Mouse (Mus musculus) CH12.LX (cell line): ENCODE measurements around the gene Epsti1. TPM values are rescaled to one million over a fixed set of nuclear protein-coding genes. Genes with fewer than 3 reads are reported as not detected.
"Not testable (repeated sequence)": the region's sequence is repeated elsewhere in the genome, so short reads cannot be mapped to it uniquely, and the experiment has no call there.

Experiments
- DNase-seq: peaks from one replicate; pipeline ENCODE4 v3.0.0-alpha.2; 2013; ENCODE audit errors: extremely low read depth
- H3K27ac ChIP-seq: 2 replicates; pipeline ENCODE4 v1.5.1; 2012; ENCODE audit warnings: low read depth, mild to moderate bottlenecking, control low read depth, moderate library complexity; ENCODE audit not compliant: insufficient read depth
- H3K27me3 ChIP-seq: replicated peaks from 2 replicates; pipeline ENCODE3; 2012; ENCODE audit warnings: inconsistent platforms
- H3K36me3 ChIP-seq, 2 experiments: replicated peaks in 1 of 2; 2 replicates each; pipeline versions ENCODE3 to v1.6.1; 2012; ENCODE audit warnings: inconsistent platforms in 1 of 2, low read length in 1 of 2, mild to moderate bottlenecking in 1 of 2, mixed read lengths in 1 of 2, moderate library complexity in 1 of 2; ENCODE audit not compliant: control insufficient read depth in 1 of 2, insufficient read depth in 1 of 2
- H3K4me1 ChIP-seq, 2 experiments: 2 replicates each; pipeline ENCODE4 v1.6.1; 2012; ENCODE audit warnings: inconsistent platforms in 1 of 2, moderate library complexity in 1 of 2; ENCODE audit not compliant: insufficient read depth in 2 of 2, control insufficient read depth in 1 of 2
- H3K4me2 ChIP-seq: 2 replicates; pipeline ENCODE4 v1.6.1; 2012; ENCODE audit warnings: low read depth, mild to moderate bottlenecking, control low read depth; ENCODE audit not compliant: poor library complexity, insufficient read depth, severe bottlenecking
- H3K4me3 ChIP-seq, 3 experiments: fragments of 150-350 bp in 1 of 3; sonication (generic) in 1 of 3; replicated peaks in 1 of 3; 2 replicates each; pipeline versions ENCODE3 to v1.5.1; 2011 to 2012; ENCODE audit warnings: low read depth in 2 of 3, low read length in 2 of 3, mild to moderate bottlenecking in 2 of 3, moderate library complexity in 2 of 3, control low read depth in 1 of 3, improper control_type of control experiment in 1 of 3, inconsistent platforms in 1 of 3, mixed read lengths in 1 of 3; ENCODE audit not compliant: poor library complexity in 1 of 3
- H3K79me2 ChIP-seq: replicated peaks from 2 replicates; pipeline ENCODE4 v1.6.1; 2012; ENCODE audit warnings: mild to moderate bottlenecking, moderate library complexity; ENCODE audit not compliant: control insufficient read depth, poor library complexity, insufficient read depth, severe bottlenecking; ENCODE audit errors: extremely low read depth
- H3K9ac ChIP-seq: 2 replicates; pipeline ENCODE4 v1.6.1; 2012; ENCODE audit warnings: low read depth, mild to moderate bottlenecking, control low read depth, moderate library complexity; ENCODE audit not compliant: insufficient read depth
- H3K9me3 ChIP-seq: replicated peaks from 2 replicates; pipeline ENCODE3; 2012; ENCODE audit warnings: low read length, inconsistent platforms, mixed read lengths
- CHD1 ChIP-seq: IDR thresholded peaks from 2 replicates; pipeline ENCODE4 v1.6.1; 2012; ENCODE audit warnings: low read depth, low read length, improper control_type of control experiment, inconsistent platforms
- CHD2 ChIP-seq: IDR thresholded peaks from 2 replicates; pipeline ENCODE4 v1.6.1; 2011; ENCODE audit warnings: low read length, improper control_type of control experiment
- CTCF ChIP-seq, 2 experiments: IDR thresholded peaks in 1 of 2; conservative IDR thresholded peaks in 1 of 2; 2 replicates each; pipeline ENCODE4 v1.5.1; 2011 to 2012; ENCODE audit warnings: low read depth in 2 of 2, low read length in 2 of 2, improper control_type of control experiment in 1 of 2, inconsistent platforms in 1 of 2, mild to moderate bottlenecking in 1 of 2, moderate library complexity in 1 of 2
- E2F4 ChIP-seq: IDR thresholded peaks from 2 replicates; pipeline ENCODE4 v1.6.1; 2011; ENCODE audit warnings: low read depth, low read length, improper control_type of control experiment; ENCODE audit not compliant: insufficient replicate concordance
- ELF1 ChIP-seq: IDR thresholded peaks from 2 replicates; pipeline ENCODE4 v1.6.1; 2014; ENCODE audit warnings: low read depth, mild to moderate bottlenecking, inconsistent platforms, low read length, improper control_type of control experiment
- EP300 ChIP-seq: IDR thresholded peaks from 2 replicates; pipeline ENCODE4 v1.6.1; 2011; ENCODE audit warnings: low read length, improper control_type of control experiment
- ETS1 ChIP-seq: conservative IDR thresholded peaks from 2 replicates; pipeline ENCODE4 v1.6.1; 2012; ENCODE audit warnings: low read depth, mild to moderate bottlenecking, inconsistent platforms, low read length, improper control_type of control experiment, moderate library complexity
- HCFC1 ChIP-seq: IDR thresholded peaks from 2 replicates; pipeline ENCODE4 v1.6.1; 2012; ENCODE audit warnings: low read depth, mild to moderate bottlenecking, inconsistent platforms, low read length, improper control_type of control experiment
- MAFK ChIP-seq: IDR thresholded peaks from 2 replicates; pipeline ENCODE4 v1.6.1; 2011; ENCODE audit warnings: low read length, improper control_type of control experiment; ENCODE audit not compliant: insufficient replicate concordance
- MYC ChIP-seq: IDR thresholded peaks from 2 replicates; pipeline ENCODE4 v1.6.1; 2011; ENCODE audit warnings: low read depth, mild to moderate bottlenecking, improper control_type of control experiment, low read length
- NELFE ChIP-seq: IDR thresholded peaks from 2 replicates; pipeline ENCODE4 v1.6.1; 2011; ENCODE audit warnings: low read depth, low read length, improper control_type of control experiment
- PAX5 ChIP-seq: IDR thresholded peaks from 2 replicates; pipeline ENCODE4 v1.6.1; 2012; ENCODE audit warnings: low read length, inconsistent platforms, mixed read lengths
- POLR2A ChIP-seq: IDR thresholded peaks from 2 replicates; pipeline ENCODE4 v1.6.1; 2011; ENCODE audit warnings: low read depth, mild to moderate bottlenecking, improper control_type of control experiment, low read length
- RAD21 ChIP-seq: IDR thresholded peaks from 2 replicates; pipeline ENCODE4 v1.6.1; 2011; ENCODE audit warnings: low read depth, mild to moderate bottlenecking, low read length, improper control_type of control experiment, moderate library complexity
- RCOR1 ChIP-seq: conservative IDR thresholded peaks from 2 replicates; pipeline ENCODE4 v1.6.1; 2012; ENCODE audit warnings: low read depth, mild to moderate bottlenecking, inconsistent platforms, low read length, improper control_type of control experiment
- SIN3A ChIP-seq: IDR thresholded peaks from 2 replicates; pipeline ENCODE4 v1.6.1; 2012; ENCODE audit warnings: low read length, improper control_type of control experiment, inconsistent platforms
- SMC3 ChIP-seq: IDR thresholded peaks from 2 replicates; pipeline ENCODE4 v1.6.1; 2011; ENCODE audit warnings: low read depth, low read length, improper control_type of control experiment
- TBP ChIP-seq: conservative IDR thresholded peaks from 2 replicates; pipeline ENCODE4 v1.6.1; 2011; ENCODE audit warnings: low read depth, low read length, improper control_type of control experiment
- TCF12 ChIP-seq: IDR thresholded peaks from 2 replicates; pipeline ENCODE4 v1.6.1; 2014; ENCODE audit warnings: low read depth, mild to moderate bottlenecking, inconsistent platforms, low read length, improper control_type of control experiment
- USF2 ChIP-seq: conservative IDR thresholded peaks from 2 replicates; pipeline ENCODE4 v1.6.1; 2011; ENCODE audit warnings: low read depth, low read length, improper control_type of control experiment
- ZC3H11A ChIP-seq: IDR thresholded peaks from 2 replicates; pipeline ENCODE4 v1.6.1; 2012; ENCODE audit warnings: low read depth, mild to moderate bottlenecking, inconsistent platforms, low read length, improper control_type of control experiment
- ZKSCAN1 ChIP-seq: IDR thresholded peaks from 2 replicates; pipeline ENCODE4 v1.6.1; 2012; ENCODE audit warnings: low read depth, inconsistent platforms, low read length, improper control_type of control experiment, borderline replicate concordance
- ZMIZ1 ChIP-seq: IDR thresholded peaks from 2 replicates; pipeline ENCODE4 v1.6.1; 2012; ENCODE audit warnings: low read depth, mild to moderate bottlenecking, inconsistent platforms, low read length, improper control_type of control experiment
- ZNF384 ChIP-seq: IDR thresholded peaks from 2 replicates; pipeline ENCODE4 v1.6.1; 2012; ENCODE audit warnings: low read depth, low read length, improper control_type of control experiment, inconsistent platforms
- dilution Hi-C: fragments of 300-500 bp; cut with MboI; formaldehyde crosslinking; loops from 2 replicates; pipeline ENCODE4 v1.14.3; 2020; ENCODE audit warnings: low sequenced_read_pairs; ENCODE audit not compliant: extremely low pct_unique_long_range_greater_than_20kb, extremely low pct_ligation_motif_present
- in situ Hi-C: fragments of 300-500 bp; cut with MboI; formaldehyde crosslinking; loops from 3 replicates; pipeline ENCODE4 v1.14.3; 2019; ENCODE audit warnings: low sequenced_read_pairs, low pct_ligation_motif_present, low pct_unique_long_range_greater_than_20kb, mixed read lengths
- polyA plus RNA-seq: library from polyadenylated mRNA; unstranded; fragments of >175 nt; gene quantifications from 2 replicates; pipeline ENCODE4 v1.2.1, GENCODE M21; 2012; ENCODE audit warnings: low read depth; ENCODE audit not compliant: insufficient read length
- total RNA-seq, 2 experiments: library from RNA; depleted of rRNA; stranded (reverse); fragments of 300-350 nt in 1 of 2; fragments of >200 nt in 1 of 2; gene quantifications; 2 replicates each; pipeline ENCODE4 v1.2.3; 2012 to 2014

Epsti1 gene
- total and polyA plus RNA-seq, 3 experiments: 0.59 to 2.2 (median 2.2) TPM

- Histone ChIP-seq H3K79me2 (no peaks in the 10 kb centered on the region), H3K9me3 (no peaks in the 10 kb centered on the region), H3K4me1 (peaks cover 3 to 34% of the 10 kb centered on the region in 2 experiments; a peak in 3 of 4 replicates), H3K4me3 (no peak overlapping the region), H3K9ac (no peak overlapping the region), H3K27ac (no peak overlapping the region), H3K27me3 (no peaks in the 10 kb centered on the region), H3K4me2 (no peak overlapping the region), H3K36me3 (no peaks in the 10 kb centered on the region)
- DNase-seq: no peak
- dilution Hi-C loops: no loop called here
- TF ChIP-seq CHD2 (no peak), HCFC1 (no peak), ETS1 (no peak), MAFK (no peak), ZNF384 (no peak), EP300 (no peak), SMC3 (no peak)
- in situ Hi-C loops: no loop called here
Measured at GRCm38 (mm10) chr14:77876199-77876598, 27.8 kb upstream of the Epsti1 start.

GRCm38 (mm10) chr14:77877876-77878275 is 26.2 kb upstream of the Epsti1 start:
- H3K4me2 ChIP-seq, H3K9me3 ChIP-seq, H3K79me2 ChIP-seq, in situ Hi-C loops, H3K9ac ChIP-seq, dilution Hi-C loops, H3K4me3 ChIP-seq, H3K27me3 ChIP-seq, H3K27ac ChIP-seq, H3K36me3 ChIP-seq: not testable (repeated sequence)
- peaks cover 3 to 25% of the 10 kb centered on the region in 2 experiments; a peak in 3 of 4 replicates for H3K4me1 ChIP-seq
- TF ChIP-seq ZNF384: peak; percentile 65
- DNase-seq: peak; percentile 42

GRCm38 (mm10) chr14:77881998-77882397 is 22.0 kb upstream of the Epsti1 start:
- Histone ChIP-seq H3K9ac (no peak overlapping the region), H3K4me2 (no peak overlapping the region), H3K4me1 (peaks cover 3 to 12% of the 10 kb centered on the region in 2 experiments; a peak in 3 of 4 replicates), H3K27me3 (no peaks in the 10 kb centered on the region), H3K79me2 (no peaks in the 10 kb centered on the region), H3K36me3 (no peaks in the 10 kb centered on the region), H3K9me3 (no peaks in the 10 kb centered on the region), H3K4me3 (no peak overlapping the region), H3K27ac (no peak overlapping the region)
- DNase-seq: no peak
- no peak for TF ChIP-seq ZMIZ1
- TF ChIP-seq ZKSCAN1: no peak
- no peak for TF ChIP-seq NELFE
- no peak for TF ChIP-seq RAD21
- no peak for TF ChIP-seq E2F4
- TF ChIP-seq RCOR1: no peak
- no peak for TF ChIP-seq TCF12
- TF ChIP-seq POLR2A: no peak
- no peak for TF ChIP-seq MAFK
- no peak for TF ChIP-seq PAX5
- no peak for TF ChIP-seq ELF1
- no peak for TF ChIP-seq CTCF (conservative IDR thresholded peaks at IDR 0.05 in 1 of 2, IDR thresholded peaks at IDR 0.05 in 1 of 2; ENCODE audit: low read depth in 2 of 2, low read length in 2 of 2)
- no peak for TF ChIP-seq CHD1
- TF ChIP-seq TBP: no peak
- no peak for TF ChIP-seq USF2
- TF ChIP-seq ZC3H11A: no peak
- no peak for TF ChIP-seq MYC
- TF ChIP-seq SIN3A: no peak
- TF ChIP-seq EP300: no peak
- TF ChIP-seq SMC3: no peak
- in situ Hi-C loops (no loop called here), dilution Hi-C loops (no loop called here)
